Mouse (Mus musculus) cerebellum, adult 9-10 months (tissue): ENCODE results near the gene Trim68.
"Not testable (repeated sequence)": the region's sequence is repeated elsewhere in the genome, so short reads cannot be mapped to it uniquely, and the experiment has no call there.

Experiments
- DNase-seq: peaks from one replicate; pipeline ENCODE4 v3.0.0; 2022

Gene Trim68

DNA sequence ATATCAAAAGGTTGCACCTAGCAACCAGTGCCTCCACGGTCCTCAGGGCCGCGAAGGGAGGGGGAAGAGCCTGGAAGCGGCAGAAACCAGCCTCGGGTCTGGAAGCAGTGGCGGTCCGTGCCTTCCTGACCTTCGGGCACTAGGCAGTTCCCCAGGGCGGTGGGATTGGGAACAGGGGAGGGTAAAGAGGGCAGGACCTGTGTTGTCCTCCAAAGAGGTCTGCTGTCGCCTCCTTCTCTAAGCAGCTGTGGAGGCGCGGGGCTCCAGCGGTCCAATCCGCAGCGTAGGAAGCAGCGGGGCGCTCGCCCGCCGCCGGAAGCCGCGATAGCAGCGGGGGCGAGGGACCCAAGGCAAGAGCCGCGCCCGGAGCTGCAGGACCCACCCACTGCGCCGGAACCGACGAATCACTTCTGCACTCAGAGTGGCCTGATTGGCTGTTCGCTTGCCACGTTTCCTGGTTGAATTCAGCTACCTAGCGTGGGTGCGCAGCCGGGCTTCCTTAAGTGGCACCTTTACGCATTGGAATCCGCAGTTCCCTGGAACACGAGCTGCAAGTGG lies at the start of gene Trim68:
Gene Trim68 (minus strand): TSS at position 384 of the 558 bp plus-strand sequence.
- DNase-seq, result peak; percentile 51

DNA sequence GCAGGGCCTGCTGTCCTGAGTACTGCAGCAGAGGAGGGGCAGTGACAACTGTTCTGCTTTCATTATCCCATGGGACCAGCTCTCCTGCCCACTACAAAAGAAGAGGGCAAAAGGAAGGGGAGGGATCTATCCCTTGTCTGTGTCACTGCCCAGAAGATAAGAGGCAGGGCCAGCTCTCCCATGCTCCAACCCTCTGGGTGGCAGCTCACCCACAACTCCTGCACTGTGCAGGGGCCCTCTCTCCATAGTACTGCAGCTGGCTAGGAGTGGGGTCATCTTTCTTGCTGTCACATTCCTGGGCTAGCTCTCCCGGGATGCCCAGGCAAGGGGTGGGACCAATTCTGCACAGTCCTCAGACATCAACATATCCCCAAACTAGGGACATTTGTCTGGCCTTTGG lies 46.7 kb upstream of the Trim68 start:
- DNase-seq, result no peak

DNA sequence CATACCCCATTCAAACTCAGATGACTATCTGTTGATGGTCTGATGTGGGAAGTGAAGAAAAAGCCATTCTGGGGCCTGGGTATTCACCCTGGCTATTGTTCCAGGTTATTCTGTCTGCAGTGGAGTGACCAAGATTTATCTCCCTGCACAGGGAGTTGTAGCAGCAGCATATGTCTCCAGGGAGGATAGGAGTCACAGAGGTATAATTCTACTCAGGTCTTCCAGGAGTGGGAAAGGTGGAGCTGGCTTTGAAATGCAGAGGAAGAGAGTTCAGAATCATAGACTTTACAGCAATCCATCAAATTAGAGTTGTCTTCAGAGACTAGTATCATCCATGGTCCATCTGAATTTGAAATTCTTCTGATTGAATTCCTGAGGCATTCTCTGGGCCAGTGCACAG lies 40.3 kb upstream of the Trim68 start, which contains the start of gene Olfr559:
Gene Olfr559 (minus strand): TSS at position 101 of the 400 bp plus-strand sequence.
- DNase-seq, result no peak

DNA sequence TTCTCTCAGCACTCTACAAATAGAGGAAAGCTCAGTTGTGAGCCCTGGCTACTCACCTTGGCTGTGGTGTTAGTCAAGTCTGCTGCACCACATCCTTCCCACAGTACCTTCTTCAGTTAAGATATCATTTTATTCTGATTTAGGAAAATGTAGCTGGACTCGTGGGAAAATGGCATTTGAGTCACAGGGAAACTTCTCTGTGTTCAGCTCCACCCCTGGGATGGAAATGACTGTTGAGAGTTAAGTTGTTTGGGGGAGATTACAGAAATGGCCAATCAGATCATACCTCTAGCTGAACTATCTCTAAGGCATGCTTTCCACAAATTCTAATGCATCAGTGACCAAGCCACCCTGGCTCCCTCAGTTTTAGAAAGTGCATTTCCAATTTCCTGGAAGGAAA lies 31.8 kb upstream of the Trim68 start, which contains the start of gene Olfr33:
Gene Olfr33 (minus strand): TSS at position 101 of the 400 bp plus-strand sequence.
- no peak for DNase-seq

DNA sequence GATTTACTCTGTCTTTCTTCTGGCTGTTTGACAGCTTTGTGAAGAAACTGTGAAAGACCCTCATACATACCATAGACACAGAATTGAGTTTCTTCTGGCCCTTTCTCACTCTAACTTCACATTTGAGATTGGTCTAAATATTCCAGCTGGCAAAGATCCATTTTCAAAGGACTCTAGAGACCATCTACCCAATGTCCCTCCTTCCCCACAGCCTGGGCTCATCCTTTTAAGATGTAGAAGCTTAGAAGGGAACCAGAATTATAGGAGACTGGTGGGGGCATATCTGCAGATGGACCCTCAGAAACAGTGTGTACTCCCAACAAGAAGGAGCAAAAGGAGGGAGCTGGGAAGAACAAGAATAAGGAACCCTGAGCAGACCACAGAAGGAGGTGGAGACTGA lies 14.8 kb upstream of the Trim68 start, which contains the start of gene Olfr558:
Gene Olfr558 (plus strand): TSS at position 301 of the 400 bp plus-strand sequence.
- DNase-seq, result no peak

DNA sequence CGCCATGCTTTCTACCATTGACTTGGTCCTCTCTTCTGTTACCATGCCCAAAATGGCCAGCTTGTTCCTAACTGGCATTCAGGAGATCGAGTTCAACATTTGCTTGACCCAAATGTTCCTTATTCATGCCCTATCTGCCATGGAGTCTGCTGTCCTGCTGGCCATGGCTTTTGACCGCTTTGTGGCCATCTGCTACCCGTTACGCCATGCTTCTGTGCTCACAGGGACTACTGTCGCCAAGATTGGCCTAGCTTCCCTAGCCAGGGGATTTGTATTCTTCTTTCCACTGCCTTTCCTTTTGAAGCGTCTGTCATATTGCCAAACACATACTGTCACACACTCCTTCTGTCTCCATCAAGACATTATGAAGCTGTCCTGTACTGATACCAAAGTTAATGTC lies 11.3 kb upstream of the Trim68 start:
- peak; percentile 39 for DNase-seq

DNA sequence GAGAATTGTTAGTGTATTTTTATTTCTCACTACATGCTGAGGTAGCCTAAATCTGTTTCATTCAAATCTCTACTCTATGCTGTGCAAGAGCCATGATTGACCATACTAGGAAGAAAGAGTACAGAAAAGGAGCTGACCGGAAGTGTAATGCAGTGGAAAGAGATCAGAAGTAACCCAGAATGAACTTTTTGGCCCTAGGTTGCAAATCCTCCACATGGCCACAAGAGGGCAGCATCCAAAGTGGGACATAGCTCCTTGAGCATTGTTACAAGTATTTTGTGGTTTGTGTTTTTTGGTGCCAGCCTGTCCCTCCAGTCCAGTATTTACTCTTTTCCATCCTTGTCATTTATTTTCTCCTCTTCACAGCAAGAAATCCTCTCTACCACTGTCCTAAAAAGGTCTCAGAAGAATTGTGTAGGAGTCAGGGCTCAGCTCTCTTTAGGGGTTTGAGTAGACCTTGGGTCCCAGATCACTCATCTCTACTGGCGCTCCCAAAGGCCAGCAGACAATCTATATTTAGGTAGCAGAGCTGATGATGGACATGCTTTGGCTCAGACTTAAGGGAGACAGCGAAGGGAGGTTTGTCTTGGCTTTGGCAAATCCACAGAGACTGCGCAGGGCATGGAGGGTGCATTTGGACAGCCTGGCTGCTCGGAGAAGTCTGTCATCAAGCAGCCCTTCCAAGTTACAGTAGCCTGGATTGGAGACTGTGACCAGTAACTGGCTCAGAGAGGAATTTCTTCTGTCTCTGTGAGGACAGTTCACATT lies 8.4 kb upstream of the Trim68 start, which contains the start of gene Olfr557:
Gene Olfr557 (plus strand): TSS at position 553 of the 768 bp plus-strand sequence.
- DNase-seq, result no peak

DNA sequence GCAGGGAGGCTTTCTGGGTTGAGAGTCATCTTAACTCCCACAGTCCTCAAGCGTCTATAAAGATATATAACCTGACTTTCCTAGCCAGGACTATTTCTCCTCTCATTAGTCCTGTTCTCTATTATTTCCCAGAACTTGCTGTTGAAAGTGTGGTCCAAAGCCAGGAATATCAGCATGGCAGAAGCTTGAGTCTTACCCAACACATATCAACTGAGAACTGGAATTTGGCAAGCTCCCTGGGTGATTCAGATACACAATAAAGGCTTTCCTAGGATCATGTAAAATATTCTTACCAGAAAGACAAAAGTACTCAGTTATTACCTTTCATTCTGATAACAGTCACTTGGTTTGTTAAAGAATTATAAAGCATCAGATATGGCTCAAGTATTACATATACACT lies 5.2 kb downstream of the Trim68 start:
- DNase-seq, result no peak

DNA sequence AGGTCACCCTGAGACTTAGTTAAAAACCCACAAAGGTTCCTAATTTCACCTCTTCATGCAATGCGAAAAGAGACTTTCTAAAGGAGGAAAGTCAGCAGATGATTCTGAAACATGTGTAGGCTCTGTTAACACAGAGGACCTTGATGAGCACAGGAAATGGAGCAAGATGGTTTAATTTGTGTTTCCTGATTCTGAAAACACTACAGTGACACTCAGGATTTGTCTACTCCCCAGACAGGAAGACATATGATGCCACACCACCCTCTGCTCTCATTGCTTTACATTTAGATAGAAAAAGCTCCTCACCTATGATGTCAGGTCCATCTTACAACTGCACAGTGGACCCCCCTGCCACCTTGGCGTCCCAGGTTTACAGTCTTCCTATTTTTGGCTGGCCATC lies 10.9 kb downstream of the Trim68 start:
- no peak for DNase-seq

DNA sequence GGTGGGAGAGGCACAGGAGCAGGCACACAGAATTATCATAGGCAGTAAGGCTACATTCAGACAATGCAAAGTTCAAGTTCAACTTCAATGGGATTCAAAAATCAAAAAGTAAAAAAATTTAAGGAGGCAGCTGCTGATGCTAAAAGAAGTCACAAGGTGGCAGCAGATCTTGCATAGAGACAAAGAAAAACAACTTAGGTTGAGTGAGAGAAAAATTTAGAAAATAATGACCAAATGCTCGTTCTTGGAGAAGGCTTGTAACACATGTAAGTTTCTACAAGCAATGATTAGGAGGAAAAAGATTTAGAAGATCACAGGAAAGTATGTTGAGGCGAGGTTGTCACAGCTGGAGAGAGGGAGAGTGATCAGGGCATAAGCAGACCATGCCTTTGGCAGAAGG lies 21.7 kb downstream of the Trim68 start:
- no peak for DNase-seq

DNA sequence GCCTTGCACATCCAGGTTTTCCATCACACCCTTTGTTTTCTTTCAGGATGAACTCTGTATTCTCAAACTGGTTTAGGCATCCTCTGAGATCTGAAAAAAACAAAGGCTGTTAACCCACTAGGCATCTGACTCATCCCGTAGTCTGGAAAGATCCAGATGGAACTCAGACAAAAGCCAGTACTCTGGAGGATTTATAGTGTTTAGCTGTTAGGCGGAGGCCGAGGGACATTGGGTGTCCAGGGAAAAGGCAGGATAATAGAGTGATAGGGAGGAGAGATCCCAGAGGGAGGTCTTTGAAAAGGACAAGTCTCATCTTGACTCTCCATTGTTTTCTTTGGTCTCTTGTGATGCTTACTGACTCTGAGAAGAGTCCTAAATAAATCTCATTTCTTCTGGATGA lies 22.5 kb downstream of the Trim68 start, which contains the start of gene Olfr556:
Gene Olfr556 (plus strand): TSS at position 301 of the 400 bp plus-strand sequence.
- DNase-seq, result no peak

DNA sequence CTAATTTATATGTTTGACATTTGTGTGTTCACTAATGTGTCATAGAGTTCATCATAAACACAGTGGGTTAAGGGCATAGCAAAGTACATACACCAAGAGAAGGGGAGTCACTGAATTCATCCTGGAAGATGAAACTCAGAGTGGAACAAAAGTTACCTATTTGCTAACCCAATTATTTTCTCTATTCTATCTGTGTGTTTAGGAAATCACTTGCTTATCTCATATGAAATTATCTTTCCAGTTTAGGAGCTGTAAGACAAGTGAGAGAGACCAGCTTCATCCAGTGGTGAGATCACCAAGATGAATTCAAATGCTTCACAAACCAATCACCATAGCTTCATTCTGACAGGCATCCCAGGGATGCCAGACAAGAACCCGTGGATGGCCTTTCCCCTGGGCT lies 28.6 kb downstream of the Trim68 start, which contains the start of gene Olfr555:
Gene Olfr555 (plus strand): TSS at position 301 of the 400 bp plus-strand sequence.
- DNase-seq, result no peak

DNA sequence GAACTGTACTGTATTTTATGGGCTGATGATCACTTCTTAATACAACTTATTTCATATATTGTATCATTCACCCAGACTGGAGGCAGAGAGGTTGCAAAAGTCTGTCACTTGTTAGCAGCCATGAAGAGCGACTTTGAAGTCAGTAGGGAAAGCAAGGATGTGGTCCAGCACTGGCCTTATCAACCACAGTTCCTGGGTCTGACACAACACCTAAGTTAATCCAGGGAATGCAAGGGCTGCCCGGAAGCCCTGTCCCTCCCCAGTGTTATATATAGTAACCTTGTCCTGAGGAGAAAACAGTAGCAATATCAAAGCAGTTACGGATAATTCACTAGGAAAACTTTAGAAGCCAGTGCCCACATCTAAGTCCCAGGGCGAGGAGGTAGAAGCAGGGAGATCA lies 42.2 kb downstream of the Trim68 start:
- DNase-seq, result not testable (repeated sequence)

DNA sequence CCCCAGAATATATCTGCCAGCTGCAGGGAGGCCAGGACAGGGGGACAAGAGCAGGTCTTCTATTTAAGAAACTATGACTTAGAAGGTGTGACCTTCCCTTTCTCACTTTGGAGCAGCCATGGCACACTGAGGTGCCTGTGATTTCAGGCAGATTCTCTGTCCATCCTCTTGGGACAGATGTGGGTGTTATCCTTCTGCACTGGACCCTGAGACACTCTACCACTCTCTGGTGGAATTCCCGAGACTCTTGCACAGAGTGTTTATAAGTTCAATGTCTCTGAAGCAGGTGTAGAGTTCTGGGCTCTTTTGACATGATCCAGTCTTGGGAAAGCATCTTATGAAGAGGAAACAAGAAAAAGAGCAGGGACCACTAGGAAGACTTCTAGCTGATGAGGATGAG lies 49.0 kb downstream of the Trim68 start, which contains the start of gene Olfr554:
Gene Olfr554 (plus strand): TSS at position 301 of the 400 bp plus-strand sequence.
- DNase-seq, result no peak

DNA sequence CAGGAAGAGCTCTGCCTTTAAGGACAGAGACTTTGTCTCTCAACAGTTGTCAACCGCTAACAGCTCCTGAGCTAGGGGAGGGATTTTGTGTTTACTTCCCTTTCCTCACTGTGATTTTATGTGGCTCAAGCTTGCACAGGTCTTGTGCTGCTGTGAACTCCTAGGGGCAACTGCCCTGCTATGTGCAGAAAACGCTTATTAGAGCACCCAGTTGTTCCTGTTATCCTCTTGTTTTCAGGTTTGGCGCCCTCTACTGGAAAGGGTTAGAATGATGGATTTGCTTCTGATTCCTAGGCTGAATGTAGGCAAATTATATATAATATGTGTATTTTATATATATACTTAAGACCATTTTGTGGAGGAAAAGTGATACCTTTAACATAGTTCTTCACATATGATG lies 50.5 kb downstream of the Trim68 start:
- peak; percentile 39 for DNase-seq
